Mouse (Mus musculus) G1E (cell line): ENCODE measurements at regions not wholly inside any gene's neighbourhood (a gene's known extent, or its start where the extent isn't known, plus 50 kb on each side); places are given as distances from the start of the nearest gene placed in this dataset.

Source experiments
- CTCF ChIP-seq: IDR thresholded peaks from 2 replicates; pipeline ENCODE4 v1.5.1; 2012; ENCODE audit warnings: low read depth, low read length, inconsistent platforms, mixed read lengths
- GATA1 ChIP-seq: IDR thresholded peaks from 2 replicates; pipeline ENCODE4 v1.6.1; 2012; ENCODE audit warnings: borderline replicate concordance, low read length, inconsistent platforms, mixed read lengths
- GATA2 ChIP-seq: IDR thresholded peaks from 2 replicates; pipeline ENCODE4 v1.6.1; 2012; ENCODE audit warnings: low read depth, low read length, inconsistent platforms, borderline replicate concordance
- POLR2AphosphoS5 ChIP-seq: IDR thresholded peaks from 2 replicates; pipeline ENCODE4 v1.6.1; 2012; ENCODE audit warnings: low read depth, low read length, inconsistent platforms; ENCODE audit not compliant: insufficient replicate concordance
- TAL1 ChIP-seq: conservative IDR thresholded peaks from 2 replicates; pipeline ENCODE4 v1.6.1; 2012; ENCODE audit warnings: low read depth, low read length, inconsistent platforms, mixed read lengths

- TF ChIP-seq TAL1 (no peak), CTCF (no peak), GATA1 (no peak), GATA2 (no peak), POLR2AphosphoS5 (no peak)
Observed at GRCm38 (mm10) chr13:59246984-59247537, 338.0 kb downstream of the Agtpbp1 start.
